Mouse (Mus musculus) olfactory bulb, adult 2 months (tissue): Measurements from ENCODE around the gene Emx1.

ENCODE experiments used
- CTCF ChIP-seq: fragments of 200-500 bp; IDR thresholded peaks from 2 replicates; pipeline ENCODE4 v1.5.1; 2012; ENCODE audit warnings: low read depth, mild to moderate bottlenecking, low read length, moderate library complexity; ENCODE audit not compliant: insufficient read depth
- POLR2A ChIP-seq: fragments of 200-500 bp; IDR thresholded peaks from 2 replicates; pipeline ENCODE4 v1.6.1; 2012; ENCODE audit warnings: mild to moderate bottlenecking, low read depth, low read length, moderate library complexity; ENCODE audit not compliant: insufficient read depth

- peak; percentile 39; the same call in 1 of the 2 replicates for TF ChIP-seq CTCF
- TF ChIP-seq POLR2A, result no peak
Measured at GRCm38 (mm10) chr6:85237001-85237400, 49.8 kb downstream of the Emx1 start.
